Mouse (Mus musculus) heart, postnatal 10 days (tissue): ENCODE results near the gene Ttll11. TPM values are rescaled to one million over a fixed set of nuclear protein-coding genes. Genes with fewer than 3 reads are reported as not detected.

Source experiments
- DNase-seq, 2 experiments: peaks; one replicate each; pipeline ENCODE4 v3.0.0; 2021
- intact Hi-C: fragments of 180-260 bp; cut with DNase I; formaldehyde crosslinking; loops from one replicate; pipeline ENCODE4 v1.15.1; 2025
- total RNA-seq, 2 experiments: library from RNA; stranded (reverse); gene quantifications; 2 replicates each; pipeline ENCODE4 v1.2.3; 2021

Ttll11 gene
- total RNA-seq, 2 experiments from 2014 or later, result 1.8 to 2.5 TPM

GRCm38 (mm10) chr2:35713460-35713859, 266.3 kb downstream of the Ttll11 start:
- intact Hi-C loops, result no loop called here

GRCm38 (mm10) chr2:35712611-35713010, 267.1 kb downstream of the Ttll11 start:
- no peak for DNase-seq
- intact Hi-C loops, result no loop called here

More at GRCm38 (mm10) chr2:35713460-35713859, 266.3 kb downstream of the Ttll11 start:
- no peak for DNase-seq

- intact Hi-C loops, result no loop called here
- DNase-seq, result no peak
Measured at GRCm38 (mm10) chr2:35703241-35703640, 276.5 kb downstream of the Ttll11 start.

- no peak for DNase-seq
- intact Hi-C loops, result no loop called here
Measured at GRCm38 (mm10) chr2:35702608-35703007, 277.1 kb downstream of the Ttll11 start.

GRCm38 (mm10) chr2:35702001-35702400, 277.7 kb downstream of the Ttll11 start:
- intact Hi-C loops, result no loop called here
- no peak for DNase-seq

Other genes starting within 250 kb of the Ttll11 start
- 100 to 1,000 TPM; 550 to 581 TPM for gene Ndufa8, start 69.5 kb upstream of the Ttll11 start, total RNA-seq
- gene Morn5, start 69.5 kb upstream of the Ttll11 start, total RNA-seq, result not detected
- 10 to 100 TPM; 10.1 to 10.3 TPM for gene Lhx6, start 125.5 kb upstream of the Ttll11 start, total RNA-seq
- gene Mrrf, start 156.5 kb upstream of the Ttll11 start, total RNA-seq, result 10 to 100 TPM; 40.2 to 40.6 TPM
- 10 to 100 TPM; 41.7 TPM for gene Rbm18, start 156.9 kb upstream of the Ttll11 start, total RNA-seq